Mouse (Mus musculus) testis, adult 2 months (tissue): ENCODE measurements around the gene Prkcz.

Source experiments
- CTCF ChIP-seq: fragments of 200-500 bp; IDR thresholded peaks from 2 replicates; pipeline ENCODE4 v1.5.1; 2012; ENCODE audit warnings: low read depth, mild to moderate bottlenecking, inconsistent platforms, low read length, moderate library complexity; ENCODE audit not compliant: control insufficient read depth, insufficient read depth, insufficient replicate concordance
- POLR2A ChIP-seq: fragments of 200-500 bp; IDR thresholded peaks from 2 replicates; pipeline ENCODE4 v1.6.1; 2012; ENCODE audit warnings: low read depth, mild to moderate bottlenecking, inconsistent platforms, low read length, moderate library complexity; ENCODE audit not compliant: control insufficient read depth

GRCm38 (mm10) chr4:155221106-155221505, 140.1 kb downstream of the Prkcz start:
- TF ChIP-seq CTCF (no peak), POLR2A (no peak)
